Mouse (Mus musculus) liver, postnatal 0 days (tissue): ENCODE measurements around the gene Socs5.

Experiments used
- CTCF ChIP-seq: sonication (generic); IDR thresholded peaks from 2 replicates; pipeline ENCODE4 v1.5.1; 2016; ENCODE audit warnings: antibody characterized with exemption, low read depth
- EP300 ChIP-seq: IDR thresholded peaks from 2 replicates; pipeline ENCODE4 v1.6.1; 2016; ENCODE audit warnings: antibody characterized with exemption, low read depth, mild to moderate bottlenecking

GRCm38 (mm10) chr17:87103060-87103459 lies 4.4 kb upstream of the Socs5 start:
- TF ChIP-seq CTCF: no peak
- TF ChIP-seq EP300: no peak
